Mouse (Mus musculus): ENCODE measurements around the gene Zfp277.

GRCm38 (mm10) chr12:40399812-40400211 lies 45.9 kb downstream of the Zfp277 start:
- TF ChIP-seq CTCF (IDR thresholded peaks at IDR 0.05; ENCODE audit: low read depth) (no peak), EP300 (optimal IDR thresholded peaks at IDR 0.05) (no peak)
